Mouse (Mus musculus): ENCODE measurements around the gene Slc20a1. TPM values are rescaled to one million over a fixed set of nuclear protein-coding genes. Genes with fewer than 3 reads are reported as not detected.

Gene Slc20a1
- polyA plus RNA-seq, 1 experiment from 2014 or later = 41.8 TPM

DNA sequence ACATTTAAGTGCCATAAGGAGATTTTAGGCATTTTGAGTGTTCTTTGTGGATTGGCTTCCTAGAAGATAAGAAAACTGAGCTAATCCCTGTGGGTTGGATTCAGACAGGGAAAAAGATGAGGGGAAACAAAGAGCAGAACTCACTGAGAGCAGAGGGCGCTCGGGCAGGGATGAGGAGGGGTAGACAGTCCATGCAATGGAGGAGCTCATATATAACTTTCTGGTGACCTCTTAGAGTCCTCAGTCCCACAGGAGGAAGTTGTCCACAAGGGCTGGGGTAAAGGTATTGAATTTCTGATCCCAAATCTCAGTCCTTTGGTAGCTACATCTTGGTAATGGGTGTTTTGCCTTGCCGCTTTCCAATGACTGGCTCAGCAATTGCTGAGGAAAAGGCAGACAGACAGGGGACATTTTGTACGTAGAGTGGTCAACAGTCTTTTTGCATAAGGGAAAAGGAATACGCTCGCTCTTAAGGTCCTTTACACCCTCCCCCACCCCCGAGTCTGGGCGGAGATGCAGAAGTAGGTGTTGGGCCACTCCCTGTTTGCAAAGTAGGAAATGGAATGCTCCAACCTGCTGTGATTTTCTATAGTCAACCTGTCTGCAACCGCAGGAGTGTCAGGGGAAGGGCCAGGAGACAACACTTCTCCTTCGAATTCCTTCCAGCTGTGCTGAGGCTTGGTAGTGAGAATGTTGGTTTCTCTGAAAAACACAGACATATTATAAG is 20.2 kb upstream of the Slc20a1 start:
- no peak overlapping the region for H3K4me3 ChIP-seq
- H3K9me3 ChIP-seq = 0 out of 2 replicates have a peak, but pooled peaks cover 2% of the 10 kb centered on the region
- 33% methylated on average over 10 of the region's 10 CpGs for WGBS
- no peaks in the 10 kb centered on the region for H3K36me3 ChIP-seq
- no peak overlapping the region for H3K27ac ChIP-seq
- DNase-seq (ENCODE audit: low spot score) = no peak
- H3K4me1 ChIP-seq = peaks cover 11% of the 10 kb centered on the region
- no peaks in the 10 kb centered on the region for H3K27me3 ChIP-seq (ENCODE audit: insufficient read depth, poor library complexity, severe bottlenecking)

DNA sequence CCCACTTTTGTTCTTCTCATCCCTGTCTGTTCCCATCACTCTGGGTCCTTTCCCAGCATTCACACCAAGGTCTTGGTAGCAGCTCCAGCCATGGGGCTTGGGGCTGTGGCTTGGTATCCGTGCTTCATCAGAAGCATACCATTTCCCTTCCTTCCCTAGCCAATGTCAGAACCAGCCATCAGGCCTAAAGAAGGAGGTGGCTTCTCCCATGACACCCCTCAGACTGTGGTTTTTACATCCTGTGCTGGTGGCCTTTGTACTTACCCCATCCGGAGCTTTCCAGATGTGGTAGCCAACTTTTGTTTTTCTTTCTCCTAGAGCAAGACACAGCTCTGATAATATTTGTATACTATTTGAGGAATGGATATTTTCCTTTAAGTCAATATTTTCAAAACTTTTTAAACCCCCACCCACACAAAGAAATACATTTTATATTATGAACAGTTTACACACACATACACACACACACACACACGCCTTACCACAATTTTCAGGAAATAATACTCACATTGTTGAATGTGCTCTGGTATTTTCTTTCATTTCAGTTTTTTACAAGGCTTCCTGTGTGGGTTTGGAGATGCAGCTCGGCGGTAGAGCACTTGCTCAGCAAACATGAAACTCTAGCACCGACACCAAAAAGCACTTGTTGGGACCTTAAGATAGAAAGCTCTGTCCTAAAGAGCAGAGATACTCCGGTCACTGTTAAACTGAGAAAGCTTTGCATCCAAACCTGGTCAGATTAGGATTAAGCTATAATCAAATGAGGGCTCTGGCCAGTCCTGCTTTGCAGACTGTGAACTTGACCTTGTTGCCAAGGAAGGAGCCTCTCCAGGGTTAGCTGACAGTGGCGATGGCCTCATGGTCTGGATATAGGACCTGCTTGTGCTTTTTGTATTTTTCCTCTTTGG is 18.4 kb upstream of the Slc20a1 start:
- Histone ChIP-seq H3K4me1 (peaks cover 16% of the 10 kb centered on the region), H3K36me3 (no peaks in the 10 kb centered on the region), H3K27me3 (ENCODE audit: insufficient read depth, poor library complexity, severe bottlenecking) (no peaks in the 10 kb centered on the region), H3K9me3 (0 out of 2 replicates have a peak, but pooled peaks cover 2% of the 10 kb centered on the region), H3K27ac (no peak overlapping the region), H3K4me3 (no peak overlapping the region)
- 75% methylated on average over 8 of the region's 8 CpGs for WGBS
- no peak for DNase-seq (ENCODE audit: low spot score)

DNA sequence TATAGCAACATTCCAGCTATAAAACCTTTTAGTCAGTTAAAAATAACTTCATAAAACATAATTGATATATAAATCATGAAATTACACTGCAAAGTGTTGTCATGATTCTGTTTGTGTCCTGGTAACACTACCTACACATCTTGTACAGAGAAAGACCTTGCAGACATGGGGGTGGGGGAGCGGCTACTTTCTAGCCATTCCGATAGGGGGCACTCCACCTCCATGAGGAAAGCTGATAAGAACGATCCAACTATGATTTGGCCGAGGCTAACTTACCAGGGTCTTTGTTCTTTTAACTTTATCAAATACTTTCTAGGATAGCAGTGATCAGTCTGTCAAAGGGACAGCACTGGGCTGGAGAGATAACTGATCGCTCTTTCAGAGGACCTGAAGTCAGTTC is 17.1 kb upstream of the Slc20a1 start:
- Histone ChIP-seq H3K27ac (no peak overlapping the region), H3K27me3 (ENCODE audit: insufficient read depth, poor library complexity, severe bottlenecking) (no peaks in the 10 kb centered on the region), H3K36me3 (no peaks in the 10 kb centered on the region), H3K4me1 (peaks cover 24% of the 10 kb centered on the region), H3K9me3 (0 out of 2 replicates have a peak, but pooled peaks cover under 1% of the 10 kb centered on the region), H3K4me3 (no peak overlapping the region)
- no peak for DNase-seq (ENCODE audit: low spot score)
- 71% methylated on average over 5 of the region's 5 CpGs for WGBS

DNA sequence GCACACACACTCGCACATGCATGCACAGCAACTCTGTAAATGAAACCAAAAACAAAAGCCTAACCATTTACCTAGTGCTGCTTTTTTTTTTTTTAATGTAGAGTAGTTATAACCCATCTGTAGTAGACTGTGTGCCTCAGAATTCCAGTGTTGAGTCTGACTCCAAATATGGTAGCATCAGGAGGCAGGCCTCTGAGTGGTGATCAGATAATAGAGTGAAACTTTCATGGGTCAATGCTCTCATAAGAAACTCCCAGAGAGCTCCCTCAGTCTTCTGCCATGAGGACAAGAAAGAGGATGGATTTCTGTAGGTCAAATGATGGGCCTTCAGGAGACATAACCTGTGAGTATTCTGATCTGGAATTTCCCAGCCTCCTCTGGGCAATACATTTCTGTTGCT is 16.2 kb upstream of the Slc20a1 start:
- Histone ChIP-seq H3K27ac (0 out of 2 replicates have a peak overlapping the region, but pooled peaks have one; percentile 29), H3K27me3 (ENCODE audit: insufficient read depth, poor library complexity, severe bottlenecking) (no peaks in the 10 kb centered on the region), H3K4me3 (no peak overlapping the region), H3K36me3 (no peaks in the 10 kb centered on the region), H3K4me1 (peaks cover 24% of the 10 kb centered on the region), H3K9me3 (no peaks in the 10 kb centered on the region)
- WGBS = 90% methylated on average over 1 of the region's 1 CpGs
- no peak for DNase-seq (ENCODE audit: low spot score)

DNA sequence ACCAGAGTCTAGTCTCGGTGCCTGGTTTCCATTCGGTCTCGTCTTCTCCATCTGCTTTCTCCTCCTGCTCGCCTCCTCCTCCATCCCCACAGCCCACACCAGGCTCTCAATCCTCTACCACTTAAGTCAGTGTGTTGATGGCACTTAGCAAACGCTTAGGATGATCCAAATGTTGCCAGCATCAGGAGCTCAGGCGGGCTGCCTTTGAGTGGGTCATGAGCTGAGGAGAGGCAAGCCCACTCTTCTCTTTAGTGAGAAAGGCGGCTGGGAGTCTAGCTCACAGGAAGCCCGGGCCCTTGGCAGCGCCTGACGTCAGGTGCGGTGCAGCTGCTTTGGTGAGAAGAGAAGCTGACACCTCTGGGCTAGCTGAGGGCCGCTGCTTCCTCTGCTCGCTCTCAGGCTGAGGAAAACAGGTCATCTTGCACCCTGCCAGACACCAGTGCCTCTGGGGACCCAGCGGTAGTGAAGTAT is 15.0 kb upstream of the Slc20a1 start:
- Histone ChIP-seq H3K27ac (peak overlapping the region; percentile 59), H3K27me3 (ENCODE audit: insufficient read depth, poor library complexity, severe bottlenecking) (no peaks in the 10 kb centered on the region), H3K9me3 (no peaks in the 10 kb centered on the region), H3K4me3 (no peak overlapping the region), H3K36me3 (no peaks in the 10 kb centered on the region), H3K4me1 (peaks cover 24% of the 10 kb centered on the region)
- 53% methylated on average over 14 of the region's 14 CpGs for WGBS
- DNase-seq (ENCODE audit: low spot score) = peak; percentile 80

DNA sequence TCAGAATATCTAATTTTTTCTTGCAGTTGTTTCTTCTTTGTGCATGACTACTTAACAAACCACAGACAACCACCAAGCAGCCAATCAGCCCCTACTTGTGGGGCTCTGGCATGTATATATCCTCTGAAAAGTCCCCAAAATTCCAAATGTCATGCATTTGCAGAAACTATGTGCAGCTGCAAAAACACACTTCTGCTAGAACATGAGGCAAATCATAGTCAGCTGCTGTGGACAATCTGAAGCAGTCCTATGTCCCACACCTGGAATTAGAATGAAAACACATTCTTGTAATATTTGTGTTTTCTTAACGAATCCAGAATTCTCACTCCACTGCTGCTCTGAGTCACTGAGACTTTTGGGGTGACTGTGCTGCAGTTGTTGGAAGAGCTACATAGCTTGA is 13.7 kb upstream of the Slc20a1 start:
- H3K4me1 ChIP-seq = peaks cover 24% of the 10 kb centered on the region
- H3K27ac ChIP-seq = no peak overlapping the region
- H3K36me3 ChIP-seq = no peaks in the 10 kb centered on the region
- no peak for DNase-seq (ENCODE audit: low spot score)
- H3K27me3 ChIP-seq (ENCODE audit: insufficient read depth, poor library complexity, severe bottlenecking) = no peaks in the 10 kb centered on the region
- H3K9me3 ChIP-seq = no peaks in the 10 kb centered on the region
- 75% methylated on average over 1 of the region's 1 CpGs for WGBS
- no peak overlapping the region for H3K4me3 ChIP-seq

DNA sequence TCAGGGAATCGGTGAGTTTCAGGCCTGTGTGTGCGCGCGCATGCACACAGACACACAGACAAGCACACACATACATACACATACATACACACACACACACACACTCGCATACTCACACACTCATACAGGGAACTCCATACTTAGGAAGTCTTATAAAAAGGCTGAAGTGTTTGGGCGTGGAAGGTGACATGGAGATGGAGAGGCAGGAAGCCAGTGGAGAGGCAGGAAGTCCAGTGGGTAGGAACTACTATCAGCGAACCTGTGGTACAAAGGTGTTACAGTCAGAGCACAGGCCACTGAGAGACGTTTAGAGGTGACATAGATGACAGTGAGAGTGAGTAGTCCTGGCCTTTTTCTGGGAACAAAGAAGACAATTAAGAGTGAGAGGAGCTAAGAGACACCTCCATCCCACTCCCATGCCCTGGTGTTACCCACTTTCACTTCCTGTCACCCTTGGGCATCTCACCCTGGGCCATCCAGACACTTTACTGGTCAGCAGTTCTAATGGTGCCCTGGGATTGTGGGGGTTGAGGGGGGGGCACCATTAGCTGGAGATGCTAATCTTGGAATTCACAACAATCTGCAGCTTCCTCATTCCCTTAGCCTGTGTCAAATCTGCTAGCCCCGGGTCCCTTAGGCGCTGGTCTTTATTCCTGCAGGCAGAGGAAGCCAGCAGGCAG is 12.8 kb upstream of the Slc20a1 start:
- peaks cover 24% of the 10 kb centered on the region for H3K4me1 ChIP-seq
- no peak overlapping the region for H3K4me3 ChIP-seq
- no peak for DNase-seq (ENCODE audit: low spot score)
- no peaks in the 10 kb centered on the region for H3K9me3 ChIP-seq
- no peaks in the 10 kb centered on the region for H3K36me3 ChIP-seq
- H3K27me3 ChIP-seq (ENCODE audit: insufficient read depth, poor library complexity, severe bottlenecking) = no peaks in the 10 kb centered on the region
- 77% methylated on average over 10 of the region's 10 CpGs for WGBS
- no peak overlapping the region for H3K27ac ChIP-seq

DNA sequence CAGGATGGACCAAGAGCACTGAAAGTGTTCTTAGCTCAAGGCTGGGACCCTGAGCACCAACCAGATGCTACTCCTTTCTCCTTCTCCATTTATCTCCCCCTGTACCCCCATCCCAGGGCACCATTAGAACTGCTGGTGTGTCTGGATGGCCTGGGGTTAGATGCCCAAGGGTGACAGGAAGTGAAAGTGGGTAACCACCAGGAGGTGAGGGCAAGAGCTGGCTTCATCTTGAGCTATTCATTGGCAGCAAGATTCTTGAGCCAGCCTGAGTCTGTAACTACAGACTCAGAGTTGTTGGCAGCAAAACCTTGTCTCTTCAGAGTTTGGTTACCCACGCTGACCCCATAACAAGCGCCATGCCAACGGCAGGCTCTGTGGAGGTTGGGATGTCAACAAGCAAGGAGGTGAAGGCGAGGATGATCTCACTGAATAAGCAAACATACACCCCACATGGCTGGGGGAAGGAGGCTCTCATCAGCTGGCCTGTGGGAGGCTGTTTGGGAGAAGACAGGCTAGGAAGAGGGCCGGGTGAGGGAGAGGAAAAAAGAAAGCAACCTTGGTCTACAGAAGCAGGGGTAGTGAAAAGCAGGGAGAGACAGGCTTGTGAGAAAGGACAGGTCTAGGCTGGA is 12.2 kb upstream of the Slc20a1 start:
- no peaks in the 10 kb centered on the region for H3K9me3 ChIP-seq
- no peaks in the 10 kb centered on the region for H3K36me3 ChIP-seq
- H3K4me1 ChIP-seq = peaks cover 24% of the 10 kb centered on the region
- no peaks in the 10 kb centered on the region for H3K27me3 ChIP-seq (ENCODE audit: insufficient read depth, poor library complexity, severe bottlenecking)
- no peak overlapping the region for H3K4me3 ChIP-seq
- DNase-seq (ENCODE audit: low spot score) = no peak
- H3K27ac ChIP-seq = no peak overlapping the region
- WGBS = 63% methylated on average over 5 of the region's 5 CpGs

DNA sequence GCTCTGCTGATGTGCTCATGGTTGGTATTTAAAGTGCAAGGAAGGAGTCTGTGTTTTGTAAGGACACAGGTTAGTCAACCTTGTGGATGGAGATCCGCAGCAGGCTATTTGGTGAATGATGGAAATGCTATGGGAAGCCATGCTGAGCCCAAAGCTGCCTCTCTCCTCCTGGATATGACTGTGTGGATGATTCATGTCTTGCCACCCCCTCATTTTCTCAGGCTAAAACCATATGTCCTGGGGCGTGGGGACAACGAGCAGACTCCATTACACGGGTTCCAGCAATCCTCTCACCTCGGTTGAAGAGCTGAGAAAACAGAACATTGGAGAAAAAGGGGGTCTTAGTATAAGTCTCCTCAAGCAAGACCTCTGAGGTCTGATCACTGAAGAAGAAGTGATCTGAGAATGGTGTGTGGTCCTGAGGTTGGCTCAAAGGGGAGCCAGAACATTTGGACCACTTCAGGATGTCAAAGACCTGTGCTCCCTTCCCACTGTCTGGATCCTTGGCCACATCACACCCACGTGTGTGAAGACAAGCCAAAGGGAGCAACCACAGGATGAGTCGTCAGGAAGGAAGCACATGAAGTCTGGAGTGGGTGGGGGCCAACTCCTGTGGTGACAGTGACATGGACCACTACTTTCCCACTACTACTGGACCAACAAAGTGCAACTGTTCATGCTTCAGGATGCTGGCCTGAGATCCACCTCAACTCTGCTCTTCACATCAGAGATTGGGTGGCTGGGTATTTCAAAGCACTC is 6.0 kb upstream of the Slc20a1 start:
- no peak overlapping the region for H3K4me3 ChIP-seq
- no peak for DNase-seq (ENCODE audit: low spot score)
- no peaks in the 10 kb centered on the region for H3K9me3 ChIP-seq
- H3K27me3 ChIP-seq (ENCODE audit: insufficient read depth, poor library complexity, severe bottlenecking) = no peaks in the 10 kb centered on the region
- no peaks in the 10 kb centered on the region for H3K36me3 ChIP-seq
- peaks cover 3% of the 10 kb centered on the region; the same call in 1 of the 2 replicates for H3K4me1 ChIP-seq
- no peak overlapping the region for H3K27ac ChIP-seq
- 79% methylated on average over 7 of the region's 7 CpGs for WGBS

DNA sequence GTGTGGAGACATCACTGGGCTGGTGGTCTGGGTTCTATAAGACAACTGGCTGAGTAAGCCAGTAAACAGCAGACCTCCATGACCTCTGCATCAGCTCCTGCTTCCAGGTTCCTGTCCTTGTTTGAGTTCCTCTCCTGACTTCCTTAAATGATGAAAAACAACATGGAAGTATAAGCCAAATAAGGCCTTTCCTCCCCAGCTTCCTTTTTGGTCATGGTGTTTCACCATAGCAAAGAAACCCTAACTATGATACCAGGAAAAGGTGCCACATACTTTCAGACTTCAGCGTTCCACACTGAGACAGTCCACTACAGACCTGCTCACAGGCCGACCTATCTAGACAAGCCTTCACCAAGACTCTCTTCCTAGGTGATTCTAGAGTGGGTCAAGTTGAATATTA is 2.2 kb upstream of the Slc20a1 start:
- Histone ChIP-seq H3K27ac (no peak overlapping the region), H3K9me3 (no peaks in the 10 kb centered on the region), H3K36me3 (peaks cover 11% of the 10 kb centered on the region), H3K4me1 (peaks cover 18% of the 10 kb centered on the region), H3K4me3 (no peak overlapping the region), H3K27me3 (ENCODE audit: insufficient read depth, poor library complexity, severe bottlenecking) (no peaks in the 10 kb centered on the region)
- 95% methylated on average over 2 of the region's 2 CpGs for WGBS
- DNase-seq (ENCODE audit: low spot score) = no peak

DNA sequence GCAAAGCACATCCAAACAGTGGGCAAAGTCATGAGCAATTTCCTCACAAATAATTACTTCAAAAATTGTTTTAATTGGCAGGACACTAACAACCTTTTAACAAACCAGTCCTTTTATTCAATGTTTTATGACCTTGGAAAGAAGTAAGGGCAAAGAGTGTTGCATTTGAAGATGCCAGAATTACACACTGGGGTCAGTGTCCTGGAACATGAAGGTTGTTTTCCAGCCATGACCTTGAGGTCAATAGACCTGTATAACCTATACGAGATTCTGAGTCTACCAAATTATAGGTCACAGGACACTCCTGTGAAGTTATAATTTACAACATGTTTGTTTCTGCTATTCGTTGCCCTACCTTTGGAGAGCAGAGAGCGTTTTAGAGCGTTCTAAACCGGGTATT is 1.4 kb upstream of the Slc20a1 start:
- H3K36me3 ChIP-seq = peaks cover 19% of the 10 kb centered on the region
- WGBS = 73% methylated on average over 5 of the region's 5 CpGs
- DNase-seq (ENCODE audit: low spot score) = no peak
- H3K27me3 ChIP-seq (ENCODE audit: insufficient read depth, poor library complexity, severe bottlenecking) = no peaks in the 10 kb centered on the region
- H3K4me3 ChIP-seq = no peak overlapping the region
- H3K9me3 ChIP-seq = no peaks in the 10 kb centered on the region
- H3K4me1 ChIP-seq = peaks cover 18% of the 10 kb centered on the region
- H3K27ac ChIP-seq = peak overlapping the region; percentile 95; the same call in 1 of the 2 replicates

Data from heart, embryonic 10.5 days (tissue).